11 mouse cellular contexts compared by ENCODE assay signal in genomic region chr7:24372300-24372699, GRCm38 (mm10). TPM values are rescaled to one million over a fixed set of nuclear protein-coding genes. Genes with fewer than 3 reads are reported as not detected.
DNase-seq lines count a peak whose midpoint lies in the region; TF ChIP-seq lines count a peak whose summit lies in the region.
"Had no signal": no experiment of that assay in that cellular context is flagged by ENCODE, and none has a peak within 500 bp of the region (broad histone marks: within the 10 kb centered on the region; RNA-seq: fewer than 3 reads in every experiment).

No protein-coding gene starts in this region.

- H3K27me3 ChIP-seq in cerebellum, adult 2 months (ENCODE audit: control insufficient read depth, insufficient read depth, low read length), result no peaks in the 10 kb centered on the region
- H3K27me3 ChIP-seq: CH12.LX had no signal

- H3K4me3 ChIP-seq in gastrocnemius, adult 2 months, result no peak overlapping the region
- no peak overlapping the region for H3K4me3 ChIP-seq in cerebellum, adult 2 months (replicated peaks; ENCODE audit: insufficient read depth, low read depth, low read length)
- H3K4me3 ChIP-seq: hindbrain, embryonic 15.5 days had no signal

- H3K4me1 ChIP-seq in cerebellum, adult 2 months (ENCODE audit: control insufficient read depth, insufficient read depth, low read length), result peaks cover 6% of the 10 kb centered on the region

- TF ChIP-seq POLR2A in cerebellum, adult 2 months (IDR thresholded peaks at IDR 0.05; ENCODE audit: borderline replicate concordance, insufficient read depth, low read length), result no peak

- TF ChIP-seq CTCF in gastrocnemius, adult 2 months (IDR thresholded peaks at IDR 0.05), result no peak
- TF ChIP-seq CTCF in cerebellum, adult 2 months (IDR thresholded peaks at IDR 0.05; ENCODE audit: borderline replicate concordance, insufficient read depth, low read depth, low read length), result no peak

- DNase-seq in gastrocnemius, adult 2 months, result peak; percentile 43
- no peak for DNase-seq in gastrocnemius, postnatal 14 days
- peak; percentile 77 for DNase-seq in 3134 (ENCODE audit: extremely low read depth, insufficient read length, low spot score)
- peak; percentile 25 for DNase-seq in heart, postnatal 4 days
- DNase-seq in lung, postnatal 25 days (ENCODE audit: low spot score), result peak; percentile 73
- DNase-seq in cerebellum, adult 2 months, result no peak
- DNase-seq in layer of hippocampus, postnatal 25 days (ENCODE audit: extremely low spot score in 1 of 2, low spot score in 1 of 2), result no peak
- DNase-seq in kidney, adult 9 months, result no peak
- DNase-seq: right cerebral cortex, postnatal 25 days had no signal

- intact Hi-C loops in gastrocnemius, adult 2 months (cut with DNase I), result no loop called here
- intact Hi-C loops in gastrocnemius, postnatal 14 days (cut with DNase I; ENCODE audit: low total_unique reads), result no loop called here

- H3K27ac ChIP-seq in gastrocnemius, adult 2 months, result peak overlapping the region; percentile 29
- H3K27ac ChIP-seq in cerebellum, adult 2 months (ENCODE audit: insufficient read depth, low read length), result no peak overlapping the region

- 71% methylated on average over 11 of the region's 11 CpGs for WGBS in cerebellum, adult 2 months

RNA-seq across cellular contexts. Expression of gene Kcnn4, which starts 2.2 kb away (rescaled TPM):
- total RNA-seq in gastrocnemius, adult 2 months (2021), result under 1 TPM; 0.25 to 0.64 TPM
- under 1 TPM; 0.29 to 0.33 TPM for total RNA-seq in gastrocnemius, postnatal 14 days (2021)
- 1 to 10 TPM; 1.0 TPM for total RNA-seq in heart, postnatal 4 days (2021)
- polyA plus RNA-seq in cerebellum, adult 2 months (2012; rRNA removed), result 0.49 and 0.59 TPM in 2 replicates
- under 1 TPM; 0.27 to 0.47 TPM for total RNA-seq in layer of hippocampus, postnatal 25 days (2021)

RNA-seq across cellular contexts. Expression of gene Lypd5, which starts 23.3 kb away (rescaled TPM):
- not detected for total RNA-seq in gastrocnemius, adult 2 months (2021)
- total RNA-seq in gastrocnemius, postnatal 14 days (2021), result not detected
- total RNA-seq in heart, postnatal 4 days (2021), result not detected
- not detected in 2 replicates for polyA plus RNA-seq in cerebellum, adult 2 months (2012; rRNA removed)
- total RNA-seq in layer of hippocampus, postnatal 25 days (2021), result not detected
- total RNA-seq: CH12.LX had no signal
- polyA plus RNA-seq: hindbrain, embryonic 15.5 days had no signal

RNA-seq across cellular contexts. Expression of gene Smg9, which starts 27.1 kb away (rescaled TPM):
- 10 to 100 TPM in 1 of 2 experiments, 1 to 10 TPM in 1; 9.4 to 10.2 TPM for total RNA-seq in gastrocnemius, adult 2 months (2021)
- total RNA-seq in gastrocnemius, postnatal 14 days (2021), result 1 to 10 TPM; 9.2 to 9.5 TPM
- total RNA-seq in heart, postnatal 4 days (2021), result 10 to 100 TPM; 15.0 to 15.5 TPM
- polyA plus RNA-seq in cerebellum, adult 2 months (2012; rRNA removed), result 89.3 and 95.5 TPM in 2 replicates
- 10 to 100 TPM; 32.9 to 37.9 TPM for total RNA-seq in layer of hippocampus, postnatal 25 days (2021)

RNA-seq across cellular contexts. Expression of gene Tescl, which starts 38.6 kb away (rescaled TPM):
- total RNA-seq in gastrocnemius, adult 2 months (2021), result not detected
- total RNA-seq in gastrocnemius, postnatal 14 days (2021), result not detected
- total RNA-seq in heart, postnatal 4 days (2021), result under 1 TPM; 0.32 to 0.33 TPM
- polyA plus RNA-seq in cerebellum, adult 2 months (2012; rRNA removed), result 0.22 and 0.39 TPM in 2 replicates
- not detected for total RNA-seq in layer of hippocampus, postnatal 25 days (2021)
- total RNA-seq: CH12.LX had no signal

RNA-seq across cellular contexts. Expression of gene Zfp94, which starts 55.8 kb away (rescaled TPM):
- 1 to 10 TPM; 2.4 to 2.5 TPM for total RNA-seq in gastrocnemius, adult 2 months (2021)
- total RNA-seq in gastrocnemius, postnatal 14 days (2021), result 1 to 10 TPM; 1.7 to 2.4 TPM
- total RNA-seq in heart, postnatal 4 days (2021), result 1 to 10 TPM; 1.0 to 1.8 TPM
- 18.2 and 18.3 TPM in 2 replicates for polyA plus RNA-seq in cerebellum, adult 2 months (2012; rRNA removed)
- 10 to 100 TPM; 12.5 to 15.0 TPM for total RNA-seq in layer of hippocampus, postnatal 25 days (2021)

Comparison
In these comparisons a context has a peak if more than half of its experiments do, and no peak if none do; other contexts are left out.
1. DNase-seq: peak in gastrocnemius, adult 2 months (single experiment), 3134 (single experiment), heart, postnatal 4 days (single experiment) and lung, postnatal 25 days (single experiment); none in gastrocnemius, postnatal 14 days (single experiment), cerebellum, adult 2 months (0 of 2), layer of hippocampus, postnatal 25 days (0 of 2) and kidney, adult 9 months (single experiment).